Mouse (Mus musculus): ENCODE measurements at regions not wholly inside any gene's neighbourhood (a gene's known extent, or its start where the extent isn't known, plus 50 kb on each side); places are given as distances from the start of the nearest gene placed in this dataset.

- TF ChIP-seq EP300 (IDR thresholded peaks at IDR 0.05; ENCODE audit: low read depth) (no peak), CTCF (IDR thresholded peaks at IDR 0.05; ENCODE audit: low read depth) (peak; percentile 62)
- no peak for ATAC-seq (ENCODE audit: insufficient read depth)
Observed at GRCm38 (mm10) chr4:142880323-142880759, 332.5 kb downstream of the Prdm2 start.

GRCm38 (mm10) chr4:142876151-142876550 lies 336.6 kb downstream of the Prdm2 start:
- 79% methylated on average over 3 of the region's 3 CpGs for WGBS (ENCODE audit: insufficient replicate concordance)
- ATAC-seq (ENCODE audit: insufficient read depth), result no peak

More at GRCm38 (mm10) chr4:142880323-142880759, 332.5 kb downstream of the Prdm2 start:
- H3K4me2 ChIP-seq (ENCODE audit: low read depth), result no peak overlapping the region
- no peak overlapping the region for H3K9ac ChIP-seq (replicated peaks)
- no peaks in the 10 kb centered on the region for H3K36me3 ChIP-seq (replicated peaks; ENCODE audit: control insufficient read depth, insufficient read depth, low read depth)
- DNase-seq (ENCODE audit: low read depth in 3 of 3, low spot score in 3 of 3), result no peak
- no peak overlapping the region for H3K4me3 ChIP-seq (ENCODE audit: insufficient read depth in 1 of 2, low read depth in 2 of 2, low read length in 2 of 2)
- H3K27me3 ChIP-seq (ENCODE audit: control insufficient read depth, insufficient read depth, low read length), result no peaks in the 10 kb centered on the region
- H3K9me3 ChIP-seq (ENCODE audit: control insufficient read depth, low read length), result no peaks in the 10 kb centered on the region
- H3K27ac ChIP-seq, result no peak overlapping the region
- WGBS (ENCODE audit: insufficient replicate concordance), result 11% methylated on average over 2 of the region's 2 CpGs
- H3K4me1 ChIP-seq (replicated peaks; ENCODE audit: control insufficient read depth in 2 of 2, insufficient read depth in 2 of 2, low read length in 1 of 2), result no peaks in the 10 kb centered on the region

GRCm38 (mm10) chr4:142875105-142875504 lies 337.7 kb downstream of the Prdm2 start:
- ATAC-seq (ENCODE audit: insufficient read depth) (no peak), DNase-seq (ENCODE audit: low read depth in 3 of 3, low spot score in 3 of 3) (no peak)
- Histone ChIP-seq H3K4me2 (ENCODE audit: low read depth) (no peak overlapping the region), H3K36me3 (replicated peaks; ENCODE audit: control insufficient read depth, insufficient read depth, low read depth) (no peaks in the 10 kb centered on the region), H3K9me3 (ENCODE audit: control insufficient read depth, low read length) (no peaks in the 10 kb centered on the region), H3K4me1 (replicated peaks; ENCODE audit: control insufficient read depth in 2 of 2, insufficient read depth in 2 of 2, low read length in 1 of 2) (no peaks in the 10 kb centered on the region), H3K27ac (no peak overlapping the region), H3K4me3 (ENCODE audit: insufficient read depth in 1 of 2, low read depth in 2 of 2, low read length in 2 of 2) (no peak overlapping the region), H3K9ac (replicated peaks) (no peak overlapping the region), H3K27me3 (ENCODE audit: control insufficient read depth, insufficient read depth, low read length) (no peaks in the 10 kb centered on the region)
- 59% methylated on average over 5 of the region's 5 CpGs for WGBS (ENCODE audit: insufficient replicate concordance)
- TF ChIP-seq CTCF (IDR thresholded peaks at IDR 0.05; ENCODE audit: low read depth), result no peak
- TF ChIP-seq EP300 (IDR thresholded peaks at IDR 0.05; ENCODE audit: low read depth), result no peak

More at GRCm38 (mm10) chr4:142876151-142876550, 336.6 kb downstream of the Prdm2 start:
- H3K27ac ChIP-seq, result no peak overlapping the region
- H3K27me3 ChIP-seq (ENCODE audit: control insufficient read depth, insufficient read depth, low read length), result no peaks in the 10 kb centered on the region
- no peaks in the 10 kb centered on the region for H3K4me1 ChIP-seq (replicated peaks; ENCODE audit: control insufficient read depth in 2 of 2, insufficient read depth in 2 of 2, low read length in 1 of 2)
- H3K36me3 ChIP-seq (replicated peaks; ENCODE audit: control insufficient read depth, insufficient read depth, low read depth), result no peaks in the 10 kb centered on the region
- no peak overlapping the region for H3K9ac ChIP-seq (replicated peaks)
- DNase-seq (ENCODE audit: low read depth in 3 of 3, low spot score in 3 of 3), result no peak
- no peak overlapping the region for H3K4me2 ChIP-seq (ENCODE audit: low read depth)
- TF ChIP-seq EP300 (IDR thresholded peaks at IDR 0.05; ENCODE audit: low read depth) (no peak), CTCF (IDR thresholded peaks at IDR 0.05; ENCODE audit: low read depth) (no peak)
- no peak overlapping the region for H3K4me3 ChIP-seq (ENCODE audit: insufficient read depth in 1 of 2, low read depth in 2 of 2, low read length in 2 of 2)
- H3K9me3 ChIP-seq (ENCODE audit: control insufficient read depth, low read length), result no peaks in the 10 kb centered on the region

DNA sequence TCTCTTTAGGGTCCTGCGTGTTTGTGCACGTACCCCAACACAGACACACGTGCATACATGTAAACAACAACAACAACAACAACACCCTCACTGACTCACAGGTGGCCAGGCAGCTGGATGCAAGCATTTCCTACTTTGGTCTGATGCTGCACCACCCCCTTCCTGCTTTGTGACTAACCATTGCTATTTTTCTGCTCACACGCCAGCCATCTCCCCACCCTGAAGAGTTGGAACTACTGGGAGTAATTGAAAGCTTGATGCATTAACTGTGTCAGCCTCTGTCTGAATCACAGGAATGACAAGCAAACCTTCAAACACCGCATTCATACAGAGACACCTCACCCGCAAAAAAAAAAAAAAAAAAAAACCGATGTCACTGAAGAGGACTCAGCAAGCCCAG lies 346.5 kb downstream of the Prdm2 start:
- TF ChIP-seq CTCF (IDR thresholded peaks at IDR 0.05; ENCODE audit: low read depth) (no peak), EP300 (IDR thresholded peaks at IDR 0.05; ENCODE audit: low read depth) (no peak)
- no peak overlapping the region for H3K27ac ChIP-seq
- H3K9me3 ChIP-seq (ENCODE audit: control insufficient read depth, low read length), result no peaks in the 10 kb centered on the region
- ATAC-seq (ENCODE audit: insufficient read depth) (no peak), DNase-seq (ENCODE audit: low read depth in 3 of 3, low spot score in 3 of 3) (no peak)
- no peaks in the 10 kb centered on the region for H3K4me1 ChIP-seq (replicated peaks; ENCODE audit: control insufficient read depth in 2 of 2, insufficient read depth in 2 of 2, low read length in 1 of 2)
- H3K36me3 ChIP-seq (replicated peaks; ENCODE audit: control insufficient read depth, insufficient read depth, low read depth), result no peaks in the 10 kb centered on the region
- no peak overlapping the region for H3K4me3 ChIP-seq (ENCODE audit: insufficient read depth in 1 of 2, low read depth in 2 of 2, low read length in 2 of 2)
- no peak overlapping the region for H3K4me2 ChIP-seq (ENCODE audit: low read depth)
- H3K9ac ChIP-seq (replicated peaks), result no peak overlapping the region
- WGBS (ENCODE audit: insufficient replicate concordance), result 69% methylated on average over 7 of the region's 7 CpGs
- H3K27me3 ChIP-seq (ENCODE audit: control insufficient read depth, insufficient read depth, low read length), result no peaks in the 10 kb centered on the region

DNA sequence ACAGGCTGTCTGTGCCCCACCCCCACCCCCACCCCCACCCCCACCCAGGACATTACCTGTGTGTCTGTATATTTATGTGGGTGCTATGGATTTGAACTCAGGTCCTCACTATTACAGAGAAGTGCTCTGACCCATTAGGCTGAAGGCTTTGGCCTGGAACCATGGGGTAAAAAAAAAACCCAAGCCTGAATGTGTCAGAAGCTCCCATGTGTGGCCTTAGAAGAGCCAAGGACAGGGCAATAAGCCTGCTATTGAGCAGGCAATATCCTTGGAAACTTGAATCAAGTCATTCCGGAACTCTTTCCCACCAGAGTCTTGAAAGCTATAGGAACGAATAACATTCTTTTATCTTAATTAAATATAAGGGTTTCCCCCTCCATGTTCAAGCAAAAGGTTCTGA lies 347.2 kb downstream of the Prdm2 start:
- ATAC-seq (ENCODE audit: insufficient read depth) (no peak), DNase-seq (ENCODE audit: low read depth in 3 of 3, low spot score in 3 of 3) (no peak)
- Histone ChIP-seq H3K4me1 (replicated peaks; ENCODE audit: control insufficient read depth in 2 of 2, insufficient read depth in 2 of 2, low read length in 1 of 2) (no peaks in the 10 kb centered on the region), H3K9ac (replicated peaks) (no peak overlapping the region), H3K4me3 (ENCODE audit: insufficient read depth in 1 of 2, low read depth in 2 of 2, low read length in 2 of 2) (no peak overlapping the region), H3K9me3 (ENCODE audit: control insufficient read depth, low read length) (no peaks in the 10 kb centered on the region), H3K36me3 (replicated peaks; ENCODE audit: control insufficient read depth, insufficient read depth, low read depth) (no peaks in the 10 kb centered on the region), H3K27me3 (ENCODE audit: control insufficient read depth, insufficient read depth, low read length) (no peaks in the 10 kb centered on the region), H3K4me2 (ENCODE audit: low read depth) (no peak overlapping the region), H3K27ac (no peak overlapping the region)
- 76% methylated on average over 2 of the region's 2 CpGs for WGBS (ENCODE audit: insufficient replicate concordance)
- TF ChIP-seq CTCF (IDR thresholded peaks at IDR 0.05; ENCODE audit: low read depth) (no peak), EP300 (IDR thresholded peaks at IDR 0.05; ENCODE audit: low read depth) (no peak)

Data from liver, embryonic 14.5 days (tissue).